8 mouse cellular contexts compared by ENCODE assay signal in the genomic region with DNA sequence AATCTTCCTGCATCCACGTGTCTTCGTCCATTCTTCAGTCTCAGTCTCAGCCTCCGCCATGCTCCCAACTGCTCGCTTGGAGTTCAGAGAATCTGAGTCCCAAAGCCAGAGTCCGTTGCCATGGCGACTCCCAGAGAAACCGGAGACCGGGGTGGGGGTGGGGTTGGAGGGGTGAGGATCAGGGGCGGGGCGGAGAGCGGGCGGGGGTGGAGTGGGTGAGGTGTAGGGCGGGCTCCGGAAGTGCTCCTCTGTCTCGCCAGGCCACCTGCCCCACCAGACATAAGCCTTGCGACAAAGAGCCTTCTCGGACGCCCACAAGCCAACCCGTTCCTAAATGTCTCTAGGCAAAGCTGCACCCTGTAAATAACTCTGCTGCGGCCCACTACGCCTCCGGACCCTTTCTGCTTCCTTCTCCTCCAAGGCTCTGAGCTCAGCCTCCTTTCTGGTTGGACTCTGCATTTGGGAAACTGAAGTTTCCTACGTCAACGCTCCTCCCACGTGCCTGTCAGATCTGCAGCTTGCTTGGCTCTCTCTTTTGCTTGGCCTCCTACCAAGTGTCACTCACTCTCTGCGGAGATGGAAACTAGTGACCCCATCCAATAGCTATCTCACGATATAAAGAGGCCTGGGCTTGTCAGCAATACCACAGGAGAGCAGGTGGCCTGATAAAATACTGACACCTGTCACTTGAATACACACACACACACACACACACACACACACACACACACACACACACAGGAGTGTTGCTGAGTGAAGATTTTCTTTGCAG. TPM values are rescaled to one million over a fixed set of nuclear protein-coding genes. Genes with fewer than 3 reads are reported as not detected.
DNase-seq lines count a peak whose midpoint lies in the region; ATAC-seq lines count a peak whose summit lies in the region.

A gene (minus strand): TSS at position 94 of the 772 bp plus-strand sequence.

- H3K9me3 ChIP-seq in intestine, embryonic 14.5 days (ENCODE audit: control insufficient read depth, low read length), result no peaks in the 10 kb centered on the region
- H3K9me3 ChIP-seq in megakaryocyte, embryonic 14.5 days, result no peaks in the 10 kb centered on the region

- intact Hi-C loops in gastrocnemius, postnatal 36 days (cut with DNase I), result loop anchor here (5.0 to 10.0 kb wide), 2 partner anchors 51 to 103 kb away; a partner anchor contains a TSS
- intact Hi-C loops in left cerebral cortex, postnatal 10 days (cut with DNase I), result no loop called here

- peak; percentile 88 for ATAC-seq in intestine, embryonic 14.5 days (replicated peaks; ENCODE audit: low FRiP score, low TSS enrichment, low read depth)

- H3K4me1 ChIP-seq in intestine, embryonic 14.5 days (replicated peaks; ENCODE audit: control insufficient read depth, insufficient read depth, low read length), result peaks cover 10% of the 10 kb centered on the region
- H3K4me1 ChIP-seq in megakaryocyte, embryonic 14.5 days, result peaks cover 8% of the 10 kb centered on the region; the same call in 1 of the 2 replicates

- H3K27ac ChIP-seq in intestine, embryonic 14.5 days (ENCODE audit: low read depth), result peak within 1 kb of the TSS; percentile 51; the same call in 1 of the 2 replicates

- H3K36me3 ChIP-seq in intestine, embryonic 14.5 days (ENCODE audit: control insufficient read depth, insufficient read depth, low read length), result no peaks in the 10 kb centered on the region
- no peaks in the 10 kb centered on the region for H3K36me3 ChIP-seq in megakaryocyte, embryonic 14.5 days (replicated peaks; ENCODE audit: low read length)

- DNase-seq in adrenal gland, adult (ENCODE audit: inconsistent age in 2 of 2, low spot score in 1 of 2), result peak; percentile 50 to 88
- peak; percentile 95 for DNase-seq in embryo, embryonic 10 days (ENCODE audit: low spot score)
- DNase-seq in gastrocnemius, postnatal 36 days, result peak; percentile 34 to 58
- DNase-seq in intestine, embryonic 14.5 days (ENCODE audit: low spot score), result peak; percentile 84
- DNase-seq in left cerebral cortex, postnatal 10 days (ENCODE audit: extremely low spot score in 1 of 2, low spot score in 2 of 2), result peak; percentile 82 to 86
- DNase-seq in right cerebral cortex, adult 2 months (ENCODE audit: low spot score in 2 of 2), result peak; percentile 92 to 93
- peak; percentile 55 for DNase-seq in urinary bladder, postnatal 14 days (ENCODE audit: low spot score)

- no peaks in the 10 kb centered on the region for H3K27me3 ChIP-seq in intestine, embryonic 14.5 days (replicated peaks; ENCODE audit: control insufficient read depth, insufficient read depth, low read length)
- peaks cover 8% of the 10 kb centered on the region for H3K27me3 ChIP-seq in megakaryocyte, embryonic 14.5 days (replicated peaks)

- H3K4me2 ChIP-seq in intestine, embryonic 14.5 days (ENCODE audit: low read length), result peak within 1 kb of the TSS; percentile 63

- H3K9ac ChIP-seq in intestine, embryonic 14.5 days (ENCODE audit: low read length), result peak within 1 kb of the TSS; percentile 34; the same call in 1 of the 2 replicates

- H3K4me3 ChIP-seq in intestine, embryonic 14.5 days (ENCODE audit: low read depth, low read length), result peak within 1 kb of the TSS; percentile 42
- peak within 1 kb of the TSS; percentile 79 for H3K4me3 ChIP-seq in megakaryocyte, embryonic 14.5 days (replicated peaks)

- WGBS in intestine, embryonic 14.5 days, result under 1% methylated on average over 27 of the region's 27 CpGs

RNA-seq across cellular contexts. Expression of the gene that starts here (rescaled TPM):
- total RNA-seq in gastrocnemius, postnatal 36 days (2021), result not detected
- polyA plus RNA-seq in intestine, embryonic 14.5 days (2014; fragmentation: Nextera tagmentation; extraction: Ambion mirVana), result not detected in 2 replicates
- total RNA-seq in left cerebral cortex, postnatal 10 days (2021), result not detected
- not detected in 2 replicates for polyA plus RNA-seq in megakaryocyte, embryonic 14.5 days (2012; ENCODE audit: insufficient read depth, low replicate concordance)

Comparison
In these comparisons a context has a peak if more than half of its experiments do, and no peak if none do; other contexts are left out.
1. Peak in every context shown above with its lines: DNase-seq, ATAC-seq, H3K4me3 ChIP-seq and H3K27ac ChIP-seq.
2. Peak in DNase-seq in gastrocnemius, postnatal 36 days; RNA of the gene not detected or under 1 TPM.
3. Peak in DNase-seq, ATAC-seq, H3K4me3 ChIP-seq, H3K27ac ChIP-seq, H3K9ac ChIP-seq and H3K4me2 ChIP-seq in intestine, embryonic 14.5 days; RNA of the gene not detected or under 1 TPM.
4. Peak in DNase-seq in left cerebral cortex, postnatal 10 days; RNA of the gene not detected or under 1 TPM.